Mouse (Mus musculus) MEL (cell line): ENCODE measurements at regions not wholly inside any gene's neighbourhood (a gene's known extent, or its start where the extent isn't known, plus 50 kb on each side); places are given as distances from the start of the nearest gene placed in this dataset.

Experiments
- CTCF ChIP-seq, 3 experiments: IDR thresholded peaks in 2 of 3; conservative IDR thresholded peaks in 1 of 3; 2 replicates each; pipeline ENCODE4 v1.5.1; 2011 to 2012; ENCODE audit warnings: low read length in 3 of 3, low read depth in 2 of 3, mild to moderate bottlenecking in 2 of 3, improper control_type of control experiment in 1 of 3, inconsistent platforms in 1 of 3, mixed read lengths in 1 of 3, moderate library complexity in 1 of 3; ENCODE audit not compliant: control insufficient read depth in 1 of 3, insufficient read depth in 1 of 3, poor library complexity in 1 of 3, severe bottlenecking in 1 of 3
- EP300 ChIP-seq, 2 experiments: IDR thresholded peaks; 2 replicates each; pipeline ENCODE4 v1.6.1; 2011; ENCODE audit warnings: improper control_type of control experiment in 2 of 2, low read length in 2 of 2, low read depth in 1 of 2, mild to moderate bottlenecking in 1 of 2
- ETS1 ChIP-seq: IDR thresholded peaks from 2 replicates; pipeline ENCODE4 v1.6.1; 2012; ENCODE audit warnings: low read depth, mild to moderate bottlenecking, inconsistent platforms, low read length, improper control_type of control experiment, moderate library complexity
- GABPA ChIP-seq: IDR thresholded peaks from 2 replicates; pipeline ENCODE4 v1.6.1; 2012; ENCODE audit warnings: low read depth, mild to moderate bottlenecking, inconsistent platforms, low read length, improper control_type of control experiment, moderate library complexity
- GATA1 ChIP-seq: IDR thresholded peaks from 2 replicates; pipeline ENCODE4 v1.6.1; 2011; ENCODE audit warnings: low read depth, low read length, improper control_type of control experiment
- MAZ ChIP-seq: IDR thresholded peaks from 2 replicates; pipeline ENCODE4 v1.6.1; 2012; ENCODE audit warnings: low read depth, mild to moderate bottlenecking, inconsistent platforms, low read length, improper control_type of control experiment
- NRF1 ChIP-seq: IDR thresholded peaks from 2 replicates; pipeline ENCODE4 v1.6.1; 2014; ENCODE audit warnings: low read depth, mild to moderate bottlenecking, inconsistent platforms, low read length, improper control_type of control experiment, moderate library complexity; ENCODE audit not compliant: poor library complexity, insufficient read depth, severe bottlenecking
- POLR2A ChIP-seq, 2 experiments: IDR thresholded peaks; 2 replicates each; pipeline ENCODE4 v1.6.1; 2011 to 2012; ENCODE audit warnings: low read length in 2 of 2, mild to moderate bottlenecking in 2 of 2, control low read depth in 1 of 2, improper control_type of control experiment in 1 of 2, low read depth in 1 of 2, moderate library complexity in 1 of 2; ENCODE audit not compliant: control insufficient read depth in 1 of 2, insufficient read depth in 1 of 2, poor library complexity in 1 of 2
- RAD21 ChIP-seq: IDR thresholded peaks from 2 replicates; pipeline ENCODE4 v1.6.1; 2011; ENCODE audit warnings: mild to moderate bottlenecking, low read depth, low read length, improper control_type of control experiment
- RCOR1 ChIP-seq: IDR thresholded peaks from 2 replicates; pipeline ENCODE4 v1.6.1; 2012; ENCODE audit warnings: low read depth, mild to moderate bottlenecking, inconsistent platforms, low read length, improper control_type of control experiment
- UBTF ChIP-seq: IDR thresholded peaks from 2 replicates; pipeline ENCODE4 v1.6.1; 2012; ENCODE audit warnings: low read depth, mild to moderate bottlenecking, inconsistent platforms, low read length, improper control_type of control experiment, moderate library complexity, borderline replicate concordance; ENCODE audit not compliant: insufficient read depth
- ZNF384 ChIP-seq: IDR thresholded peaks from 2 replicates; pipeline ENCODE4 v1.6.1; 2012; ENCODE audit warnings: low read depth, mild to moderate bottlenecking, inconsistent platforms, low read length, improper control_type of control experiment

GRCm38 (mm10) chr13:99056432-99057292 is 72.3 kb upstream of the 1700024P04Rik start:
- TF ChIP-seq CTCF (IDR thresholded peaks at IDR 0.05 in 2 of 3, conservative IDR thresholded peaks at IDR 0.05 in 1 of 3; ENCODE audit: control insufficient read depth in 1 of 3, insufficient read depth in 1 of 3, low read depth in 2 of 3, low read length in 3 of 3, poor library complexity in 1 of 3, severe bottlenecking in 1 of 3) = no peak
- no peak for TF ChIP-seq POLR2A (IDR thresholded peaks at IDR 0.05; ENCODE audit: control insufficient read depth in 1 of 2, insufficient read depth in 1 of 2, low read depth in 1 of 2, low read length in 2 of 2, poor library complexity in 1 of 2)
- TF ChIP-seq RAD21 = no peak
- no peak for TF ChIP-seq MAZ
- no peak for TF ChIP-seq ZNF384
- no peak for TF ChIP-seq GABPA
- no peak for TF ChIP-seq EP300 (IDR thresholded peaks at IDR 0.05; ENCODE audit: low read depth in 1 of 2, low read length in 2 of 2)
- no peak for TF ChIP-seq ETS1
- TF ChIP-seq UBTF = no peak
- no peak for TF ChIP-seq GATA1
- TF ChIP-seq NRF1 = no peak
- TF ChIP-seq RCOR1 = no peak
